Mouse (Mus musculus) spleen, postnatal 4 days (tissue): ENCODE measurements around the gene Gls.

Experiments used
- DNase-seq, 2 experiments: peaks; one replicate each; pipeline ENCODE4 v3.0.0; 2022; ENCODE audit warnings: low spot score in 2 of 2

Gls gene

GRCm38 (mm10) chr1:52158040-52158439 is 75.0 kb downstream of the Gls start:
- no peak for DNase-seq

GRCm38 (mm10) chr1:52156351-52156750 is 76.7 kb downstream of the Gls start:
- DNase-seq: no peak

- DNase-seq: no peak
These were observed 78.1 kb downstream of the Gls start for GRCm38 (mm10) chr1:52154890-52155289.

GRCm38 (mm10) chr1:52152936-52153335 is 80.1 kb downstream of the Gls start:
- DNase-seq: no peak

GRCm38 (mm10) chr1:52152369-52152768 is 80.7 kb downstream of the Gls start:
- no peak for DNase-seq

GRCm38 (mm10) chr1:52151166-52151565 is 81.9 kb downstream of the Gls start:
- no peak for DNase-seq

GRCm38 (mm10) chr1:52150676-52151075 is 82.4 kb downstream of the Gls start:
- DNase-seq: no peak

- DNase-seq: peak in 1 of 2 experiments; percentile 44
These were observed 83.1 kb downstream of the Gls start for GRCm38 (mm10) chr1:52149934-52150346.

- DNase-seq: no peak
These were observed 84.3 kb downstream of the Gls start for GRCm38 (mm10) chr1:52148696-52149095.

GRCm38 (mm10) chr1:52148178-52148577 is 84.9 kb downstream of the Gls start:
- no peak for DNase-seq

- no peak for DNase-seq
These were observed 85.6 kb downstream of the Gls start for GRCm38 (mm10) chr1:52147431-52147830.

- DNase-seq: peak; percentile 36 to 72
These were observed 86.6 kb downstream of the Gls start for GRCm38 (mm10) chr1:52146214-52146970.

- no peak for DNase-seq
These were observed 88.1 kb downstream of the Gls start for GRCm38 (mm10) chr1:52144907-52145306.

- DNase-seq: no peak
These were observed 89.4 kb downstream of the Gls start for GRCm38 (mm10) chr1:52143596-52144156.

GRCm38 (mm10) chr1:52143191-52143590 is 89.8 kb downstream of the Gls start:
- DNase-seq: no peak

- no peak for DNase-seq
These were observed 90.9 kb downstream of the Gls start for GRCm38 (mm10) chr1:52142117-52142516.

- no peak for DNase-seq
These were observed 91.5 kb downstream of the Gls start for GRCm38 (mm10) chr1:52141482-52141881.

- DNase-seq: no peak
These were observed 92.5 kb downstream of the Gls start for GRCm38 (mm10) chr1:52140534-52140933.

- no peak for DNase-seq
These were observed 95.7 kb downstream of the Gls start for GRCm38 (mm10) chr1:52137292-52137691.

- DNase-seq: no peak
These were observed 99.8 kb downstream of the Gls start for GRCm38 (mm10) chr1:52133254-52133653.

- no peak for DNase-seq
These were observed 101.2 kb downstream of the Gls start for GRCm38 (mm10) chr1:52131787-52132377.

- DNase-seq: no peak
These were observed 103.2 kb downstream of the Gls start for GRCm38 (mm10) chr1:52129794-52130193.

GRCm38 (mm10) chr1:52127350-52127749 is 105.7 kb downstream of the Gls start:
- DNase-seq: no peak
